Mouse (Mus musculus) lung, embryonic 14.5 days (tissue): ENCODE results near the gene Plod2. TPM values are rescaled to one million over a fixed set of nuclear protein-coding genes. Genes with fewer than 3 reads are reported as not detected.

ENCODE experiments used
- ATAC-seq: fragments of 200-750 bp; cut with Nextera tagmentation; 2 replicates; pipeline ENCODE4 v1.8.0; 2017; ENCODE audit warnings: mild to moderate bottlenecking, moderate TSS enrichment, moderate library complexity; ENCODE audit not compliant: insufficient read depth
- DNase-seq: peaks from one replicate; pipeline ENCODE4 v3.0.0-alpha.2; 2015
- H3K27ac ChIP-seq: fragments of 300-500 bp; sonication (generic); 2 replicates; pipeline ENCODE4 v1.5.1; 2014; ENCODE audit warnings: low read depth, mild to moderate bottlenecking, moderate library complexity
- H3K27me3 ChIP-seq: fragments of 300-500 bp; sonication (generic); 2 replicates; pipeline ENCODE4 v1.6.1; 2014; ENCODE audit warnings: low read length, control low read depth; ENCODE audit not compliant: insufficient read depth
- H3K36me3 ChIP-seq: fragments of 300-500 bp; sonication (generic); 2 replicates; pipeline ENCODE4 v1.6.1; 2014; ENCODE audit warnings: control low read depth; ENCODE audit not compliant: insufficient read depth
- H3K4me1 ChIP-seq: fragments of 300-500 bp; sonication (generic); 2 replicates; pipeline ENCODE4 v1.6.1; 2014; ENCODE audit warnings: antibody characterized with exemption, control low read depth; ENCODE audit not compliant: insufficient read depth
- H3K4me2 ChIP-seq: fragments of 300-500 bp; sonication (generic); 2 replicates; pipeline ENCODE4 v1.6.1; 2014; ENCODE audit warnings: mild to moderate bottlenecking
- H3K4me3 ChIP-seq: fragments of 300-500 bp; sonication (generic); 2 replicates; pipeline ENCODE4 v1.5.1; 2014; ENCODE audit warnings: low read depth, low read length
- H3K9ac ChIP-seq: fragments of 300-500 bp; sonication (generic); 2 replicates; pipeline ENCODE4 v1.6.1; 2014
- H3K9me3 ChIP-seq: fragments of 300-500 bp; sonication (generic); 2 replicates; pipeline ENCODE4 v1.6.1; 2016; ENCODE audit warnings: low read depth, low read length, control low read depth
- CTCF ChIP-seq: IDR thresholded peaks from 2 replicates; pipeline ENCODE4 v1.5.1; 2016; ENCODE audit warnings: antibody characterized with exemption, low read depth
- WGBS: fragments of 180-500 bp; shearing (Covaris S2); extraction: QIAGEN DNeasy Blood & Tissue Kit; methylation state at CpG from one replicate; pipeline ENCODE4 v1.1.7; 2014; 5-methylcytosine and 5-hydroxymethylcytosine counted together
- polyA plus RNA-seq: library from polyadenylated mRNA; unstranded; fragments of >200 nt; fragmentation: Nextera tagmentation; extraction: Ambion mirVana; gene quantifications from 2 replicates; pipeline ENCODE4 v1.2.1, GENCODE M21; 2014

Plod2 gene
- polyA plus RNA-seq, 1 experiment from 2014 or later: 47.4 TPM

- no peak overlapping the region for H3K9ac ChIP-seq
- TF ChIP-seq CTCF: no peak
- no peaks in the 10 kb centered on the region for H3K9me3 ChIP-seq
- no peaks in the 10 kb centered on the region for H3K27me3 ChIP-seq
- H3K4me3 ChIP-seq: no peak overlapping the region
- H3K4me2 ChIP-seq: no peak overlapping the region
- H3K27ac ChIP-seq: no peak overlapping the region
- H3K36me3 ChIP-seq: no peaks in the 10 kb centered on the region
- ATAC-seq (no peak), DNase-seq (no peak)
- WGBS: 45% methylated on average over 3 of the region's 3 CpGs
- no peaks in the 10 kb centered on the region for H3K4me1 ChIP-seq
Measured at GRCm38 (mm10) chr9:92566234-92566633, 24.2 kb downstream of the Plod2 start.

- Histone ChIP-seq H3K4me2 (no peak overlapping the region), H3K27me3 (no peaks in the 10 kb centered on the region), H3K27ac (no peak overlapping the region), H3K4me3 (no peak overlapping the region), H3K36me3 (no peaks in the 10 kb centered on the region), H3K9ac (no peak overlapping the region), H3K4me1 (no peaks in the 10 kb centered on the region), H3K9me3 (no peaks in the 10 kb centered on the region)
- 57% methylated on average over 7 of the region's 7 CpGs for WGBS
- DNase-seq: peak; percentile 35
- ATAC-seq: no peak
- TF ChIP-seq CTCF: no peak
Measured at GRCm38 (mm10) chr9:92567474-92567873, 25.5 kb downstream of the Plod2 start.

GRCm38 (mm10) chr9:92568798-92569197 is 26.8 kb downstream of the Plod2 start:
- no peak for TF ChIP-seq CTCF
- H3K4me3 ChIP-seq: no peak overlapping the region
- 95% methylated on average over 3 of the region's 3 CpGs for WGBS
- no peaks in the 10 kb centered on the region for H3K36me3 ChIP-seq
- no peaks in the 10 kb centered on the region for H3K9me3 ChIP-seq
- H3K4me2 ChIP-seq: no peak overlapping the region
- no peaks in the 10 kb centered on the region for H3K4me1 ChIP-seq
- no peaks in the 10 kb centered on the region for H3K27me3 ChIP-seq
- H3K27ac ChIP-seq: no peak overlapping the region
- no peak for ATAC-seq
- no peak overlapping the region for H3K9ac ChIP-seq
- no peak for DNase-seq

GRCm38 (mm10) chr9:92572376-92573108 is 30.5 kb downstream of the Plod2 start:
- H3K4me3 ChIP-seq: no peak overlapping the region
- no peak for TF ChIP-seq CTCF
- H3K9me3 ChIP-seq: no peaks in the 10 kb centered on the region
- no peak overlapping the region for H3K4me2 ChIP-seq
- peak; percentile 64; the same call in 1 of the 2 replicates for ATAC-seq
- 52% methylated on average over 8 of the region's 8 CpGs for WGBS
- H3K27ac ChIP-seq: no peak overlapping the region; the same call in 1 of the 2 replicates
- H3K4me1 ChIP-seq: no peaks in the 10 kb centered on the region
- no peaks in the 10 kb centered on the region for H3K27me3 ChIP-seq
- H3K36me3 ChIP-seq: 0 out of 2 replicates have a peak, but pooled peaks cover 3% of the 10 kb centered on the region
- H3K9ac ChIP-seq: no peak overlapping the region
- no peak for DNase-seq

GRCm38 (mm10) chr9:92583876-92584275 is 41.9 kb downstream of the Plod2 start:
- no peak overlapping the region for H3K27ac ChIP-seq
- DNase-seq: no peak

GRCm38 (mm10) chr9:92586025-92586424 is 44.0 kb downstream of the Plod2 start:
- Histone ChIP-seq H3K4me1 (no peaks in the 10 kb centered on the region), H3K9ac (no peak overlapping the region), H3K27me3 (no peaks in the 10 kb centered on the region), H3K9me3 (no peaks in the 10 kb centered on the region), H3K4me3 (no peak overlapping the region), H3K36me3 (peaks cover 30% of the 10 kb centered on the region), H3K27ac (no peak overlapping the region), H3K4me2 (no peak overlapping the region)
- ATAC-seq (no peak), DNase-seq (no peak)
- no peak for TF ChIP-seq CTCF
- 84% methylated on average over 1 of the region's 1 CpGs for WGBS

More at GRCm38 (mm10) chr9:92583876-92584275, 41.9 kb downstream of the Plod2 start:
- no peak overlapping the region for H3K9ac ChIP-seq
- H3K36me3 ChIP-seq: peaks cover 25% of the 10 kb centered on the region
- TF ChIP-seq CTCF: no peak
- WGBS: 78% methylated on average over 5 of the region's 5 CpGs
- H3K4me3 ChIP-seq: no peak overlapping the region
- no peaks in the 10 kb centered on the region for H3K9me3 ChIP-seq
- H3K4me2 ChIP-seq: no peak overlapping the region
- no peaks in the 10 kb centered on the region for H3K27me3 ChIP-seq
- ATAC-seq: no peak
- H3K4me1 ChIP-seq: no peaks in the 10 kb centered on the region

- TF ChIP-seq CTCF: no peak
- 95% methylated on average over 8 of the region's 8 CpGs for WGBS
- Histone ChIP-seq H3K27ac (no peak overlapping the region), H3K4me2 (no peak overlapping the region), H3K9ac (no peak overlapping the region), H3K36me3 (peaks cover 27% of the 10 kb centered on the region), H3K9me3 (no peaks in the 10 kb centered on the region), H3K4me3 (no peak overlapping the region), H3K4me1 (no peaks in the 10 kb centered on the region), H3K27me3 (no peaks in the 10 kb centered on the region)
- DNase-seq: no peak
- peak; percentile 24; the same call in 1 of the 2 replicates for ATAC-seq
Measured at GRCm38 (mm10) chr9:92587391-92587790, 45.4 kb downstream of the Plod2 start.
